In the genomic region with DNA sequence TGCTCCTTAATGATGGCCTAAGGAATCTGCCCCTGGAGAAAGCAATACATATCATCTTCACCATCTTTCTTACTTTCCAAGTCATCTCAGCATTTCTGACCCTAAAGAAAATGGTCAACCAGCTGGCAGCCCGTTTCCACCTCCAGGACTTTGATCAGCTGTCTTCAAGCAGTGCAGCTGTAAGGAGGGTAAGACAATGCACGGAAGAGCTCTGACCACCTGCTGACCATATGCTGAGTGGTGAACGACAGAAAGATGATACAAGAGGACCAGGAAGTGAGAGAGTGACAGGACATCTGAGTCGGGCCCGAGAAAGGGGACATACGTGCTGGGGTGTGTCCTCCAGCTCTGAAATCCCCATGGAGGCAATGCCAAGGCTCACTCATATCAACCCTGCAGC, we compare ENCODE assay signal across 26 mouse cellular contexts. TPM values are rescaled to one million over a fixed set of nuclear protein-coding genes. Genes with fewer than 3 reads are reported as not detected.
"Had no signal": no experiment of that assay in that cellular context is flagged by ENCODE, and none has a peak within 500 bp of the region (broad histone marks: within the 10 kb centered on the region; RNA-seq: fewer than 3 reads in every experiment).

No protein-coding gene starts in this region.

- H3K4me3 ChIP-seq: embryonic facial prominence, embryonic 10.5 days; embryonic facial prominence, embryonic 12.5 days; embryonic facial prominence, embryonic 13.5 days; embryonic facial prominence, embryonic 15.5 days; erythroblast, embryonic 14.5 days; forebrain, embryonic 10.5 days; forebrain, embryonic 12.5 days; forebrain, embryonic 13.5 days; forebrain, embryonic 15.5 days; gastrocnemius, adult 2 months; heart, adult 2 months had no signal

- DNase-seq: cerebellum, adult 8-10 months; cerebellum, adult 9-10 months; cerebellum, adult 9-11 months; cerebellum, postnatal 10 days; cerebellum, postnatal 14 days; cerebellum, postnatal 25 days; cerebellum, postnatal 36 days; embryo, embryonic 11 days; forebrain, postnatal 0 days; gastrocnemius, adult 2 months; gastrocnemius, postnatal 10 days; gastrocnemius, postnatal 14 days; gastrocnemius, postnatal 25 days; gastrocnemius, postnatal 36 days; heart, adult 11 months; heart, adult 18-20 months; heart, adult 2 months had no signal

- H3K27me3 ChIP-seq: embryonic facial prominence, embryonic 12.5 days; embryonic facial prominence, embryonic 13.5 days; embryonic facial prominence, embryonic 15.5 days; forebrain, embryonic 12.5 days; forebrain, embryonic 13.5 days; forebrain, embryonic 15.5 days had no signal

- H3K4me2 ChIP-seq: embryonic facial prominence, embryonic 12.5 days; embryonic facial prominence, embryonic 13.5 days; embryonic facial prominence, embryonic 15.5 days; forebrain, embryonic 12.5 days; forebrain, embryonic 13.5 days; forebrain, embryonic 15.5 days had no signal

RNA-seq across cellular contexts. Expression of gene Tmem17, which starts 6.6 kb away (rescaled TPM):
- polyA plus RNA-seq: erythroblast, embryonic 14.5 days had no signal
